Mouse (Mus musculus): ENCODE measurements around the gene Clybl. TPM values are rescaled to one million over a fixed set of nuclear protein-coding genes. Genes with fewer than 3 reads are reported as not detected.

The Clybl gene
- polyA plus RNA-seq, 1 experiment from 2014 or later = 68.2 TPM

GRCm38 (mm10) chr14:122390935-122391334, 209.4 kb downstream of the Clybl start:
- no peaks in the 10 kb centered on the region for H3K27me3 ChIP-seq (replicated peaks)
- no peak for ATAC-seq (ENCODE audit: extremely low read depth, insufficient number of reproducible peaks, low FRiP score, low TSS enrichment)
- WGBS = 36% methylated on average over 4 of the region's 4 CpGs

GRCm38 (mm10) chr14:122393119-122393518, 211.6 kb downstream of the Clybl start:
- no peaks in the 10 kb centered on the region for H3K27me3 ChIP-seq (replicated peaks)
- H3K4me3 ChIP-seq = no peak overlapping the region
- no peak overlapping the region for H3K4me2 ChIP-seq
- H3K36me3 ChIP-seq = no peaks in the 10 kb centered on the region
- no peaks in the 10 kb centered on the region for H3K4me1 ChIP-seq
- 81% methylated on average over 1 of the region's 1 CpGs for WGBS
- no peaks in the 10 kb centered on the region for H3K9me3 ChIP-seq
- H3K9ac ChIP-seq = no peak overlapping the region
- H3K27ac ChIP-seq (replicated peaks) = no peak overlapping the region
- no peak for ATAC-seq (ENCODE audit: extremely low read depth, insufficient number of reproducible peaks, low FRiP score, low TSS enrichment)

More at GRCm38 (mm10) chr14:122390935-122391334, 209.4 kb downstream of the Clybl start:
- Histone ChIP-seq H3K9me3 (no peaks in the 10 kb centered on the region), H3K27ac (replicated peaks) (no peak overlapping the region), H3K36me3 (no peaks in the 10 kb centered on the region), H3K9ac (no peak overlapping the region), H3K4me1 (no peaks in the 10 kb centered on the region), H3K4me3 (no peak overlapping the region), H3K4me2 (no peak overlapping the region)

- H3K27me3 ChIP-seq (replicated peaks) = peaks cover 8% of the 10 kb centered on the region
- no peak overlapping the region for H3K27ac ChIP-seq (replicated peaks)
- H3K9ac ChIP-seq = no peak overlapping the region
- no peak overlapping the region for H3K4me2 ChIP-seq
- H3K9me3 ChIP-seq = no peaks in the 10 kb centered on the region
- H3K36me3 ChIP-seq = no peaks in the 10 kb centered on the region
- 72% methylated on average over 4 of the region's 4 CpGs for WGBS
- ATAC-seq (ENCODE audit: extremely low read depth, insufficient number of reproducible peaks, low FRiP score, low TSS enrichment) = no peak
- no peak overlapping the region for H3K4me3 ChIP-seq
- no peaks in the 10 kb centered on the region for H3K4me1 ChIP-seq
These were observed 217.2 kb downstream of the Clybl start for GRCm38 (mm10) chr14:122398676-122399075.

GRCm38 (mm10) chr14:122399906-122400305, 218.4 kb downstream of the Clybl start:
- 88% methylated on average over 5 of the region's 5 CpGs for WGBS
- no peaks in the 10 kb centered on the region for H3K4me1 ChIP-seq
- no peak overlapping the region for H3K4me3 ChIP-seq
- H3K27me3 ChIP-seq (replicated peaks) = peaks cover 20% of the 10 kb centered on the region
- ATAC-seq (ENCODE audit: extremely low read depth, insufficient number of reproducible peaks, low FRiP score, low TSS enrichment) = no peak
- H3K9me3 ChIP-seq = no peaks in the 10 kb centered on the region
- H3K4me2 ChIP-seq = no peak overlapping the region
- no peaks in the 10 kb centered on the region for H3K36me3 ChIP-seq
- H3K27ac ChIP-seq (replicated peaks) = no peak overlapping the region
- no peak overlapping the region for H3K9ac ChIP-seq

- ATAC-seq (ENCODE audit: extremely low read depth, insufficient number of reproducible peaks, low FRiP score, low TSS enrichment) = no peak
- 71% methylated on average over 11 of the region's 11 CpGs for WGBS
- H3K27me3 ChIP-seq (replicated peaks) = peaks cover 40% of the 10 kb centered on the region
- peaks cover 14% of the 10 kb centered on the region for H3K4me1 ChIP-seq
- H3K27ac ChIP-seq (replicated peaks) = no peak overlapping the region
- H3K36me3 ChIP-seq = no peaks in the 10 kb centered on the region
- no peak overlapping the region for H3K4me3 ChIP-seq
- H3K9ac ChIP-seq = no peak overlapping the region
- H3K4me2 ChIP-seq = no peak overlapping the region
- H3K9me3 ChIP-seq = no peaks in the 10 kb centered on the region
These were observed 220.4 kb downstream of the Clybl start for GRCm38 (mm10) chr14:122401886-122402285.

- Histone ChIP-seq H3K9ac (no peak overlapping the region), H3K4me3 (no peak overlapping the region), H3K4me1 (peaks cover 16% of the 10 kb centered on the region), H3K4me2 (no peak overlapping the region), H3K36me3 (no peaks in the 10 kb centered on the region), H3K9me3 (no peaks in the 10 kb centered on the region), H3K27me3 (replicated peaks) (peaks cover 49% of the 10 kb centered on the region), H3K27ac (replicated peaks) (no peak overlapping the region)
- WGBS = 64% methylated on average over 12 of the region's 12 CpGs
- ATAC-seq (ENCODE audit: extremely low read depth, insufficient number of reproducible peaks, low FRiP score, low TSS enrichment) = no peak
These were observed 221.3 kb downstream of the Clybl start for GRCm38 (mm10) chr14:122402716-122403258.

GRCm38 (mm10) chr14:122403422-122403940, 222.0 kb downstream of the Clybl start:
- no peak overlapping the region for H3K4me3 ChIP-seq
- no peak for ATAC-seq (ENCODE audit: extremely low read depth, insufficient number of reproducible peaks, low FRiP score, low TSS enrichment)
- H3K4me1 ChIP-seq = peaks cover 16% of the 10 kb centered on the region
- no peak overlapping the region for H3K27ac ChIP-seq (replicated peaks)
- H3K4me2 ChIP-seq = no peak overlapping the region
- no peaks in the 10 kb centered on the region for H3K36me3 ChIP-seq
- H3K27me3 ChIP-seq (replicated peaks) = peaks cover 56% of the 10 kb centered on the region
- WGBS = 75% methylated on average over 3 of the region's 3 CpGs
- no peak overlapping the region for H3K9ac ChIP-seq
- no peaks in the 10 kb centered on the region for H3K9me3 ChIP-seq

GRCm38 (mm10) chr14:122404596-122405154, 223.2 kb downstream of the Clybl start:
- Histone ChIP-seq H3K9me3 (no peaks in the 10 kb centered on the region), H3K4me2 (no peak overlapping the region), H3K4me1 (peaks cover 16% of the 10 kb centered on the region), H3K27me3 (replicated peaks) (peaks cover 66% of the 10 kb centered on the region), H3K36me3 (no peaks in the 10 kb centered on the region), H3K4me3 (no peak overlapping the region), H3K9ac (no peak overlapping the region), H3K27ac (replicated peaks) (no peak overlapping the region)
- ATAC-seq (ENCODE audit: extremely low read depth, insufficient number of reproducible peaks, low FRiP score, low TSS enrichment) = no peak
- 81% methylated on average over 7 of the region's 7 CpGs for WGBS

GRCm38 (mm10) chr14:122405236-122405635, 223.7 kb downstream of the Clybl start:
- no peak for ATAC-seq (ENCODE audit: extremely low read depth, insufficient number of reproducible peaks, low FRiP score, low TSS enrichment)
- no peaks in the 10 kb centered on the region for H3K36me3 ChIP-seq
- no peak overlapping the region for H3K27ac ChIP-seq (replicated peaks)
- 66% methylated on average over 12 of the region's 12 CpGs for WGBS
- peaks cover 72% of the 10 kb centered on the region for H3K27me3 ChIP-seq (replicated peaks)
- no peak overlapping the region for H3K4me2 ChIP-seq
- peaks cover 16% of the 10 kb centered on the region for H3K4me1 ChIP-seq
- H3K9ac ChIP-seq = no peak overlapping the region
- no peaks in the 10 kb centered on the region for H3K9me3 ChIP-seq
- H3K4me3 ChIP-seq = no peak overlapping the region

- H3K9ac ChIP-seq = peak overlapping the region; percentile 69
- peaks cover 79% of the 10 kb centered on the region for H3K27me3 ChIP-seq (replicated peaks)
- no peak for ATAC-seq (ENCODE audit: extremely low read depth, insufficient number of reproducible peaks, low FRiP score, low TSS enrichment)
- H3K27ac ChIP-seq (replicated peaks) = no peak overlapping the region
- peak overlapping the region; percentile 75 for H3K4me2 ChIP-seq
- no peaks in the 10 kb centered on the region for H3K36me3 ChIP-seq
- H3K4me1 ChIP-seq = peaks cover 16% of the 10 kb centered on the region
- 3% methylated on average over 18 of the region's 18 CpGs for WGBS
- no peaks in the 10 kb centered on the region for H3K9me3 ChIP-seq
- peak overlapping the region; percentile 51 for H3K4me3 ChIP-seq
These were observed 224.5 kb downstream of the Clybl start for GRCm38 (mm10) chr14:122405897-122406540.

GRCm38 (mm10) chr14:122406541-122407219, 225.2 kb downstream of the Clybl start:
- peak overlapping the region; percentile 51 for H3K4me3 ChIP-seq
- peak overlapping the region; percentile 69 for H3K9ac ChIP-seq
- peaks cover 16% of the 10 kb centered on the region for H3K4me1 ChIP-seq
- H3K36me3 ChIP-seq = no peaks in the 10 kb centered on the region
- peak overlapping the region; percentile 75 for H3K4me2 ChIP-seq
- peaks cover 86% of the 10 kb centered on the region for H3K27me3 ChIP-seq (replicated peaks)
- WGBS = 2% methylated on average over 58 of the region's 58 CpGs
- H3K27ac ChIP-seq (replicated peaks) = no peak overlapping the region
- no peaks in the 10 kb centered on the region for H3K9me3 ChIP-seq
- no peak for ATAC-seq (ENCODE audit: extremely low read depth, insufficient number of reproducible peaks, low FRiP score, low TSS enrichment)

Measured in heart, embryonic 13.5 days (tissue).